Mouse (Mus musculus): Measurements from ENCODE around the gene Hoxa6. TPM values are rescaled to one million over a fixed set of nuclear protein-coding genes. Genes with fewer than 3 reads are reported as not detected.

The Hoxa6 gene
- polyA plus RNA-seq, 1 experiment from 2014 or later: 2.9 TPM

- Histone ChIP-seq H3K4me3 (ENCODE audit: low read length) (peak overlapping the region; percentile 55), H3K4me1 (ENCODE audit: insufficient read depth, low read length) (peaks cover 85% of the 10 kb centered on the region), H3K9me3 (ENCODE audit: low read length) (no peaks in the 10 kb centered on the region), H3K4me2 (replicated peaks; ENCODE audit: low read depth, low read length) (peak overlapping the region; percentile 81), H3K27me3 (ENCODE audit: insufficient read depth, low read length) (0 out of 2 replicates have a peak, but pooled peaks cover 5% of the 10 kb centered on the region), H3K36me3 (ENCODE audit: insufficient read depth, low read length) (peaks cover 18% of the 10 kb centered on the region; the same call in 1 of the 2 replicates), H3K9ac (replicated peaks; ENCODE audit: low read length) (peak overlapping the region; percentile 78), H3K27ac (ENCODE audit: low read length) (peak overlapping the region; percentile 78)
- 2% methylated on average over 33 of the region's 46 CpGs for WGBS
- no peak for ATAC-seq (ENCODE audit: low FRiP score, low TSS enrichment)
Measured at GRCm38 (mm10) chr6:52203371-52204049, 5.0 kb downstream of the Hoxa6 start.

- peak overlapping the region; percentile 55 for H3K4me3 ChIP-seq (ENCODE audit: low read length)
- H3K9me3 ChIP-seq (ENCODE audit: low read length): no peaks in the 10 kb centered on the region
- H3K36me3 ChIP-seq (ENCODE audit: insufficient read depth, low read length): peaks cover 18% of the 10 kb centered on the region; the same call in 1 of the 2 replicates
- H3K9ac ChIP-seq (replicated peaks; ENCODE audit: low read length): peak overlapping the region; percentile 78
- H3K4me1 ChIP-seq (ENCODE audit: insufficient read depth, low read length): peaks cover 85% of the 10 kb centered on the region
- ATAC-seq (ENCODE audit: low FRiP score, low TSS enrichment): no peak
- 6% methylated on average over 10 of the region's 10 CpGs for WGBS
- 0 out of 2 replicates have a peak, but pooled peaks cover 5% of the 10 kb centered on the region for H3K27me3 ChIP-seq (ENCODE audit: insufficient read depth, low read length)
- peak overlapping the region; percentile 81 for H3K4me2 ChIP-seq (replicated peaks; ENCODE audit: low read depth, low read length)
- peak overlapping the region; percentile 78 for H3K27ac ChIP-seq (ENCODE audit: low read length)
Measured at GRCm38 (mm10) chr6:52203121-52203370, 5.5 kb downstream of the Hoxa6 start.

GRCm38 (mm10) chr6:52202362-52203120 lies 6.0 kb downstream of the Hoxa6 start:
- 20% methylated on average over 22 of the region's 22 CpGs for WGBS
- Histone ChIP-seq H3K27me3 (ENCODE audit: insufficient read depth, low read length) (0 out of 2 replicates have a peak, but pooled peaks cover 5% of the 10 kb centered on the region), H3K4me1 (ENCODE audit: insufficient read depth, low read length) (peaks cover 87% of the 10 kb centered on the region), H3K9ac (replicated peaks; ENCODE audit: low read length) (peak overlapping the region; percentile 78), H3K4me3 (ENCODE audit: low read length) (peak overlapping the region; percentile 55), H3K4me2 (replicated peaks; ENCODE audit: low read depth, low read length) (peak overlapping the region; percentile 81), H3K36me3 (ENCODE audit: insufficient read depth, low read length) (peaks cover 18% of the 10 kb centered on the region; the same call in 1 of the 2 replicates), H3K9me3 (ENCODE audit: low read length) (no peaks in the 10 kb centered on the region), H3K27ac (ENCODE audit: low read length) (peak overlapping the region; percentile 78)
- ATAC-seq (ENCODE audit: low FRiP score, low TSS enrichment): no peak

GRCm38 (mm10) chr6:52201269-52201668 lies 7.3 kb downstream of the Hoxa6 start:
- peak overlapping the region; percentile 36 for H3K4me2 ChIP-seq (replicated peaks; ENCODE audit: low read depth, low read length)
- peaks cover 87% of the 10 kb centered on the region for H3K4me1 ChIP-seq (ENCODE audit: insufficient read depth, low read length)
- no peak for ATAC-seq (ENCODE audit: low FRiP score, low TSS enrichment)
- peak overlapping the region; percentile 7; the same call in 1 of the 2 replicates for H3K4me3 ChIP-seq (ENCODE audit: low read length)
- 0 out of 2 replicates have a peak, but pooled peaks cover 5% of the 10 kb centered on the region for H3K27me3 ChIP-seq (ENCODE audit: insufficient read depth, low read length)
- H3K9ac ChIP-seq (replicated peaks; ENCODE audit: low read length): peak overlapping the region; percentile 53
- no peaks in the 10 kb centered on the region for H3K9me3 ChIP-seq (ENCODE audit: low read length)
- peaks cover 18% of the 10 kb centered on the region; the same call in 1 of the 2 replicates for H3K36me3 ChIP-seq (ENCODE audit: insufficient read depth, low read length)
- 54% methylated on average over 1 of the region's 1 CpGs for WGBS
- H3K27ac ChIP-seq (ENCODE audit: low read length): peak overlapping the region; percentile 83

- Histone ChIP-seq H3K27me3 (ENCODE audit: insufficient read depth, low read length) (0 out of 2 replicates have a peak, but pooled peaks cover 5% of the 10 kb centered on the region), H3K4me3 (ENCODE audit: low read length) (peak overlapping the region; percentile 15)
Measured at GRCm38 (mm10) chr6:52200751-52201250, 7.7 kb downstream of the Hoxa6 start.

GRCm38 (mm10) chr6:52200073-52200750 lies 8.3 kb downstream of the Hoxa6 start:
- Histone ChIP-seq H3K4me1 (ENCODE audit: insufficient read depth, low read length) (peaks cover 87% of the 10 kb centered on the region), H3K9me3 (ENCODE audit: low read length) (no peaks in the 10 kb centered on the region), H3K9ac (replicated peaks; ENCODE audit: low read length) (peak overlapping the region; percentile 59), H3K4me3 (ENCODE audit: low read length) (peak overlapping the region; percentile 15), H3K27me3 (ENCODE audit: insufficient read depth, low read length) (0 out of 2 replicates have a peak, but pooled peaks cover 5% of the 10 kb centered on the region), H3K27ac (ENCODE audit: low read length) (peak overlapping the region; percentile 83), H3K4me2 (replicated peaks; ENCODE audit: low read depth, low read length) (peak overlapping the region; percentile 36), H3K36me3 (ENCODE audit: insufficient read depth, low read length) (peaks cover 12% of the 10 kb centered on the region; the same call in 1 of the 2 replicates)
- 18% methylated on average over 30 of the region's 30 CpGs for WGBS
- no peak for ATAC-seq (ENCODE audit: low FRiP score, low TSS enrichment)

More at GRCm38 (mm10) chr6:52200751-52201250, 7.7 kb downstream of the Hoxa6 start:
- Histone ChIP-seq H3K27ac (ENCODE audit: low read length) (peak overlapping the region; percentile 83), H3K36me3 (ENCODE audit: insufficient read depth, low read length) (peaks cover 13% of the 10 kb centered on the region; the same call in 1 of the 2 replicates), H3K4me1 (ENCODE audit: insufficient read depth, low read length) (peaks cover 87% of the 10 kb centered on the region), H3K9ac (replicated peaks; ENCODE audit: low read length) (peak overlapping the region; percentile 59), H3K9me3 (ENCODE audit: low read length) (no peaks in the 10 kb centered on the region), H3K4me2 (replicated peaks; ENCODE audit: low read depth, low read length) (peak overlapping the region; percentile 36)
- no peak for ATAC-seq (ENCODE audit: low FRiP score, low TSS enrichment)
- WGBS: 33% methylated on average over 10 of the region's 10 CpGs

GRCm38 (mm10) chr6:52197271-52197670 lies 11.3 kb downstream of the Hoxa6 start:
- H3K9me3 ChIP-seq (ENCODE audit: low read length): no peaks in the 10 kb centered on the region
- peak; percentile 85 for ATAC-seq (ENCODE audit: low FRiP score, low TSS enrichment)
- peaks cover 93% of the 10 kb centered on the region for H3K4me1 ChIP-seq (ENCODE audit: insufficient read depth, low read length)
- peak overlapping the region; percentile 77 for H3K27ac ChIP-seq (ENCODE audit: low read length)
- 4% methylated on average over 10 of the region's 10 CpGs for WGBS
- H3K4me2 ChIP-seq (replicated peaks; ENCODE audit: low read depth, low read length): peak overlapping the region; percentile 30
- H3K36me3 ChIP-seq (ENCODE audit: insufficient read depth, low read length): 0 out of 2 replicates have a peak, but pooled peaks cover 10% of the 10 kb centered on the region
- H3K9ac ChIP-seq (replicated peaks; ENCODE audit: low read length): peak overlapping the region; percentile 48
- 0 out of 2 replicates have a peak, but pooled peaks cover 5% of the 10 kb centered on the region for H3K27me3 ChIP-seq (ENCODE audit: insufficient read depth, low read length)
- H3K4me3 ChIP-seq (ENCODE audit: low read length): no peak overlapping the region

GRCm38 (mm10) chr6:52196811-52197210 lies 11.7 kb downstream of the Hoxa6 start:
- 0 out of 2 replicates have a peak, but pooled peaks cover 5% of the 10 kb centered on the region for H3K27me3 ChIP-seq (ENCODE audit: insufficient read depth, low read length)
- H3K9ac ChIP-seq (replicated peaks; ENCODE audit: low read length): peak overlapping the region; percentile 48; the same call in 1 of the 2 replicates
- H3K36me3 ChIP-seq (ENCODE audit: insufficient read depth, low read length): 0 out of 2 replicates have a peak, but pooled peaks cover 8% of the 10 kb centered on the region
- no peak for ATAC-seq (ENCODE audit: low FRiP score, low TSS enrichment)
- no peak overlapping the region for H3K4me3 ChIP-seq (ENCODE audit: low read length)
- 28% methylated on average over 9 of the region's 9 CpGs for WGBS
- peak overlapping the region; percentile 73 for H3K27ac ChIP-seq (ENCODE audit: low read length)
- H3K9me3 ChIP-seq (ENCODE audit: low read length): no peaks in the 10 kb centered on the region
- H3K4me1 ChIP-seq (ENCODE audit: insufficient read depth, low read length): peaks cover 93% of the 10 kb centered on the region
- H3K4me2 ChIP-seq (replicated peaks; ENCODE audit: low read depth, low read length): peak overlapping the region; percentile 30

GRCm38 (mm10) chr6:52194690-52195089 lies 13.8 kb downstream of the Hoxa6 start:
- Histone ChIP-seq H3K4me3 (ENCODE audit: low read length) (no peak overlapping the region), H3K36me3 (ENCODE audit: insufficient read depth, low read length) (no peaks in the 10 kb centered on the region), H3K27ac (ENCODE audit: low read length) (no peak overlapping the region), H3K27me3 (ENCODE audit: insufficient read depth, low read length) (no peaks in the 10 kb centered on the region), H3K4me1 (ENCODE audit: insufficient read depth, low read length) (peaks cover 88% of the 10 kb centered on the region), H3K9me3 (ENCODE audit: low read length) (no peaks in the 10 kb centered on the region), H3K9ac (replicated peaks; ENCODE audit: low read length) (no peak overlapping the region), H3K4me2 (replicated peaks; ENCODE audit: low read depth, low read length) (no peak overlapping the region)
- 25% methylated on average over 10 of the region's 10 CpGs for WGBS
- ATAC-seq (ENCODE audit: low FRiP score, low TSS enrichment): no peak
